Mouse (Mus musculus) heart, adult 2 months (tissue): ENCODE measurements at regions not wholly inside any gene's neighbourhood (a gene's known extent, or its start where the extent isn't known, plus 50 kb on each side); places are given as distances from the start of the nearest gene placed in this dataset.

Source experiments
- DNase-seq, 2 experiments: peaks; one replicate each; pipeline ENCODE4 v3.0.0; 2021
- H3K27ac ChIP-seq: fragments of 200-600 bp; 2 replicates; pipeline ENCODE4 v1.8.1; 2022
- H3K27me3 ChIP-seq: fragments of 200-500 bp; 2 replicates; pipeline ENCODE4 v1.6.1; 2012; ENCODE audit warnings: mild to moderate bottlenecking, low read length, inconsistent platforms, mixed read lengths; ENCODE audit not compliant: control insufficient read depth, insufficient read depth
- H3K36me3 ChIP-seq: fragments of 200-500 bp; 2 replicates; pipeline ENCODE4 v1.6.1; 2012; ENCODE audit warnings: low read length, inconsistent platforms; ENCODE audit not compliant: control insufficient read depth, insufficient read depth
- H3K4me1 ChIP-seq: fragments of 200-500 bp; 2 replicates; pipeline ENCODE4 v1.6.1; 2011; ENCODE audit warnings: low read length; ENCODE audit not compliant: control insufficient read depth, insufficient read depth
- H3K4me3 ChIP-seq: fragments of 200-600 bp; 2 replicates; pipeline ENCODE4 v1.8.1; 2022
- H3K79me2 ChIP-seq: fragments of 200-500 bp; replicated peaks from 2 replicates; pipeline ENCODE4 v1.6.1; 2012; ENCODE audit warnings: mild to moderate bottlenecking, inconsistent platforms, low read length, moderate library complexity, mixed read lengths; ENCODE audit not compliant: control insufficient read depth, insufficient read depth
- H3K9ac ChIP-seq: fragments of 200-500 bp; 2 replicates; pipeline ENCODE4 v1.6.1; 2012; ENCODE audit warnings: low read depth, mild to moderate bottlenecking, control low read depth, inconsistent platforms, low read length, mixed read lengths
- CTCF ChIP-seq: fragments of 200-600 bp; IDR thresholded peaks from 2 replicates; pipeline ENCODE4 v1.8.1; 2022; ENCODE audit warnings: antibody characterized with exemption, mild to moderate bottlenecking, moderate library complexity
- EP300 ChIP-seq: fragments of 200-500 bp; IDR thresholded peaks from 2 replicates; pipeline ENCODE4 v1.6.1; 2011; ENCODE audit warnings: low read depth, low read length, control low read depth; ENCODE audit not compliant: insufficient read depth
- POLR2A ChIP-seq: fragments of 200-500 bp; IDR thresholded peaks from 2 replicates; pipeline ENCODE4 v1.6.1; 2011; ENCODE audit warnings: mild to moderate bottlenecking, low read depth, low read length, control low read depth; ENCODE audit not compliant: insufficient read depth
- WGBS: fragments of 180-500 bp; shearing (Covaris S2); methylation state at CpG from one replicate; pipeline ENCODE4 v1.1.7; 2018; 5-methylcytosine and 5-hydroxymethylcytosine counted together
- intact Hi-C: fragments of 180-260 bp; cut with DNase I; formaldehyde crosslinking; loops from one replicate; pipeline ENCODE4 v1.15.1; 2025

DNA sequence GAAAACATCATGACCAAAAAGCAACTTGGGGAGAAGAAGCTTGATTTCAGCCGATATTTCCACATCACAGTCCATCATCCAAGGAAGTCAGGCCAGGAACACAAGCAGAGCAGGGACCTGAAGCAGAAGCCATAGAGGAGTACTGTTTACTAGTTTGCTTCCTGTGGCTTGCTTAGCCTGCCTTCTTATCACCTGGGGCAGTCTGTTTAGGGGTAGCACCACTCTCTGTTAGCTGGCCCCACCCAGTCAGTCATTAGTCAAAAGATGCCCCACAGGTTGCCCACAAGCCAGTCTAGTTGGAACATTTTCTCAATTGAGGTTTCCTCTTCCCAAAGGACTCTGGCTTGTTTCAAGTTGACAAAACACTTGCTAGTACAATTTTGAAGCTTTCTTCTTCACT is 87.1 kb upstream of the Egfl6 start:
- Histone ChIP-seq H3K79me2 (no peaks in the 10 kb centered on the region), H3K27me3 (no peaks in the 10 kb centered on the region), H3K4me1 (no peaks in the 10 kb centered on the region; the same call in 1 of the 2 replicates), H3K9ac (no peak overlapping the region), H3K27ac (no peak overlapping the region), H3K4me3 (no peak overlapping the region), H3K36me3 (no peaks in the 10 kb centered on the region)
- TF ChIP-seq EP300 = no peak
- TF ChIP-seq POLR2A = no peak
- TF ChIP-seq CTCF = no peak
- DNase-seq = no peak
- WGBS = 77% methylated on average over 1 of the region's 1 CpGs
- intact Hi-C loops = no loop called here

DNA sequence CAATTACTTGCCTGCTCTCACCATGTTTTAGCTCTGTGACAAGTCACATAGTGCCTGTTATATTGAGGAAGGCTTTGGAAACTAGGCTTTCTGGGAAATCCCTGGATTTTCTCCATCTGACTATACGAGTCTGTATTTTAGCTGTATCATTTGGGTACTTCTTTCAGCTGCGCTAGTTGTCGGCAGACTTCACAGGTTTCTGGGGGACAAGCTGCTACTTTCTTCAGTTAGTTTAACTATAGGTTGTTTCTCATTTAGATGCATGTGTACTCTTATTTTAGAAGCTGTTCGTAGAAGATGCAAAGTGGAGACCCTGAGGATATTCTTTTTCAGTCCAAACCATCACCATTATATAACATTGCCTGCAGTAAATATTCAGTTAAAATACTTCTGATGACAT is 86.3 kb upstream of the Egfl6 start:
- WGBS = 96% methylated on average over 4 of the region's 4 CpGs
- DNase-seq = no peak
- Histone ChIP-seq H3K27ac (no peak overlapping the region), H3K4me1 (no peaks in the 10 kb centered on the region; the same call in 1 of the 2 replicates), H3K4me3 (no peak overlapping the region), H3K9ac (no peak overlapping the region), H3K79me2 (no peaks in the 10 kb centered on the region), H3K27me3 (no peaks in the 10 kb centered on the region), H3K36me3 (no peaks in the 10 kb centered on the region)
- intact Hi-C loops = no loop called here
- TF ChIP-seq POLR2A (no peak), EP300 (no peak), CTCF (no peak)

DNA sequence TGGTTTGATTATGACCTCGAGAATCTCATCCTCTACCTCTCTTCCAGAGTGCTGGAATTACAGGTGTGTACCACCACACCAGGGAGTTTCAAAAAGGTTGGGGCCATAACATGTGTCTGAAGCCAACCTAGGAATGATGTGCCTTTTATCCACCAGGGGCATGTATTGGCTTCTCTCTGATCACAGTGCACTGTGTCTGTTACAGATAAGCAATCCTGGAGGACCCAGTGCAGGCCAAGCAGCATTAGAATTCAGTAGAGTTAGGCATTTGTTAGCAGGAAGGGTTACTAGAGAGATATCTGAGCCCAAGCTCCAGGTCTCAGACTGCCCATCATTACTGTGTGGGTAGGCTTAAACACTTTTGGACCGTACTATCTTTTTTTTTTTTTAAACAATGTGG is 80.8 kb upstream of the Egfl6 start:
- Histone ChIP-seq H3K79me2 (no peaks in the 10 kb centered on the region), H3K27me3 (no peaks in the 10 kb centered on the region), H3K36me3 (no peaks in the 10 kb centered on the region), H3K4me3 (no peak overlapping the region), H3K4me1 (peaks cover under 1% of the 10 kb centered on the region), H3K27ac (no peak overlapping the region), H3K9ac (no peak overlapping the region)
- intact Hi-C loops = no loop called here
- TF ChIP-seq CTCF (no peak), POLR2A (no peak), EP300 (no peak)
- WGBS = 69% methylated on average over 2 of the region's 2 CpGs
- DNase-seq = no peak

DNA sequence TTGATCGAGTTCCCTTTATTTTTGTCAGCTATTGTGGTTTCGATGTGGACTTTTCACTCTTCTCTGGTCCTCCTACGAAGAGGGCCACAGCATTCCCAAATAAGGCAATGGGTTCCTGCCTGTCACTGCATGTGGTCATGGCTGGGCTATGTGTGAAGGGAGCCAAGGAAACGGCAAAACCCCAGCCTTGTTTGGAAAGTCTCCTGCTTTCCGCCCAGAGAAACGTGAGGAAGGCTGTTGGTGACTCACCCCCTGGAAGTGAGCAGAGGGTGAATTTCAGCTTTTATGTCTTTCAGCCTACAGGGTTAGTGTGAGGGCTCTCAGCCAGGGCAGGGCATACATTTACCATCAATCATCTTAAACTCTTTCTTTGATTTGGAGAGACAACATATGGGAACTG is 76.3 kb upstream of the Egfl6 start:
- DNase-seq = peak; percentile 50 to 71
- Histone ChIP-seq H3K36me3 (no peaks in the 10 kb centered on the region), H3K79me2 (no peaks in the 10 kb centered on the region), H3K27me3 (no peaks in the 10 kb centered on the region), H3K9ac (no peak overlapping the region), H3K4me1 (peaks cover 2% of the 10 kb centered on the region), H3K4me3 (no peak overlapping the region), H3K27ac (peak overlapping the region; percentile 88)
- 37% methylated on average over 6 of the region's 6 CpGs for WGBS
- TF ChIP-seq CTCF = no peak
- no peak for TF ChIP-seq POLR2A
- TF ChIP-seq EP300 = 0 out of 2 replicates have a peak, but pooled peaks have one; percentile 52
- intact Hi-C loops = loop anchor here (1.0 to 5.0 kb wide), 5 partner anchors 135 to 571 kb away; no protein-coding TSS in a partner anchor

DNA sequence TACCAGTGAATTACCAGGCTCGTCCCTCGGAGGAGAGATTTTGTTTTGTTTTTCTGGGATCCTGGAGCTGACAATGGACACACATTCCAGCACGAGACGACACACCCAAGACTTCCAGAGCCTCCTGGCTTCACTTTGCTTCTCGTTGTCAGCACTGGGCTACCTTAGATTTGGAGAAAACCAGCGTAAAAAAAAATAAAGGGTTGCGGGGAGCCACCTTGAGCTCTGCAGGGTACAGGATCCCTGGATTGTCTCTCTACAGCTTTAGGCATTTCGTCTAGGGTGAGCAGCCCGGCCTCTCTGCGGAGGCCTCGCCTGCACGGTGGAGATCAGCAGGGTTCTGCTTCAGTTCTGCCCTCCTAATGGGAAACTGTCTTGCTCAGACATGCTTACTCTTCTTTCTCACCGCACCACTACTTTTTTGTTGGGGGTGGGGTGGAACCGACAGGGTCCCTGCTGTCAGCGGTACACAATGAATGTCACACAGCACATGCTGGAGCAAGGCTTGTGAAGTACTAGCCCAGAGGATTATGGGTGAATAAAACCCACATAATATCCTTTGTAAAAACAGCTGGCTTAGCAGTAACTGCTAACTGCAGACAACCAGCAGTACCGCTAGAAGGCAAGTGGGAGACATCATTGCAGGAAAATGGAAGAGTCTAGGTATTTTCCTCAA is 75.7 kb upstream of the Egfl6 start:
- whole genome bisulfite sequencing = 16% methylated on average over 16 of the region's 16 CpGs

DNA sequence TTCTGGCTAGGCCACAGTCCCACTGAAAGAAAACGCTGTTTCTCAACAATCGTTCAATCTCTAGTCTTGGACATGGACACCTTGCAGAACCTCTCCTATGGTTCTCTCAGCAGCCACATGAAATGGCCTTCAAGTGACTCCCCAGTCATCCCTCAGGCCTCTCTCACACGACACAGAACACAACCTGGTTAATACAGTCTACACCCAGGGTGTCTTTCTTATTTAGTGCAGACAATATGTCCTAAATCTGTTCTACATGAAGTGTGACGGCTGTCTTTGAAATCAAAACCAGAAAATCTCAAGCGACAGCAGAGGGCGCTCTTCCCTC is 75.2 kb upstream of the Egfl6 start:
- Histone ChIP-seq H3K79me2 (no peaks in the 10 kb centered on the region), H3K4me3 (no peak overlapping the region), H3K9ac (no peak overlapping the region), H3K27ac (peak overlapping the region; percentile 88), H3K4me1 (peaks cover 2% of the 10 kb centered on the region), H3K27me3 (no peaks in the 10 kb centered on the region), H3K36me3 (no peaks in the 10 kb centered on the region)
- no peak for DNase-seq
- intact Hi-C loops = loop anchor here (1.0 to 5.0 kb wide), 5 partner anchors 137 to 573 kb away; no protein-coding TSS in a partner anchor
- WGBS = 25% methylated on average over 6 of the region's 6 CpGs
- no peak for TF ChIP-seq POLR2A
- peak; percentile 83 for TF ChIP-seq CTCF
- TF ChIP-seq EP300 = no peak

More for the DNA sequence above, 75.7 kb upstream of the Egfl6 start:
- Histone ChIP-seq H3K4me3 (peak overlapping the region; percentile 34), H3K9ac (peak overlapping the region; percentile 45), H3K36me3 (no peaks in the 10 kb centered on the region), H3K27ac (peak overlapping the region; percentile 88), H3K4me1 (peaks cover 2% of the 10 kb centered on the region), H3K79me2 (no peaks in the 10 kb centered on the region), H3K27me3 (no peaks in the 10 kb centered on the region)
- TF ChIP-seq POLR2A (no peak), CTCF (peak; percentile 28; the same call in 1 of the 2 replicates)
- intact Hi-C loops = loop anchor here (1.0 to 5.0 kb wide), 5 partner anchors 136 to 572 kb away; no protein-coding TSS in a partner anchor
- DNase-seq = peak; percentile 61 to 62
